Mouse (Mus musculus) megakaryocyte, embryonic 14.5 days (primary cell): ENCODE measurements around the gene Avil. TPM values are rescaled to one million over a fixed set of nuclear protein-coding genes. Genes with fewer than 3 reads are reported as not detected.

Experiments used
- H3K27me3 ChIP-seq: replicated peaks from 2 replicates; pipeline ENCODE3; 2012; ENCODE audit warnings: inconsistent platforms
- H3K36me3 ChIP-seq: replicated peaks from 2 replicates; pipeline ENCODE3; 2012; ENCODE audit warnings: low read length, inconsistent platforms, mixed read lengths
- H3K4me1 ChIP-seq: 2 replicates; pipeline ENCODE4 v1.6.1; 2012; ENCODE audit warnings: inconsistent platforms
- H3K4me3 ChIP-seq: replicated peaks from 2 replicates; pipeline ENCODE3; 2012; ENCODE audit warnings: moderate library complexity, mild to moderate bottlenecking, inconsistent platforms
- H3K9me3 ChIP-seq: 2 replicates; pipeline ENCODE4 v1.6.1; 2012; ENCODE audit warnings: inconsistent platforms
- FLI1 ChIP-seq: IDR thresholded peaks from 2 replicates; pipeline ENCODE4 v1.6.1; 2012; ENCODE audit warnings: low read length, inconsistent platforms, mixed read lengths
- GATA1 ChIP-seq: IDR thresholded peaks from 3 replicates; pipeline ENCODE4 v1.6.1; 2012; ENCODE audit warnings: mixed read lengths, low read length, inconsistent platforms, borderline replicate concordance
- polyA plus RNA-seq: library from polyadenylated mRNA; stranded (reverse); fragments of >175 nt; gene quantifications from 2 replicates; pipeline ENCODE4 v1.2.3, GENCODE M21; 2012; ENCODE audit warnings: low replicate concordance; ENCODE audit not compliant: insufficient read depth

Gene Avil
- polyA plus RNA-seq, 1 experiment: 0.70 TPM

DNA sequence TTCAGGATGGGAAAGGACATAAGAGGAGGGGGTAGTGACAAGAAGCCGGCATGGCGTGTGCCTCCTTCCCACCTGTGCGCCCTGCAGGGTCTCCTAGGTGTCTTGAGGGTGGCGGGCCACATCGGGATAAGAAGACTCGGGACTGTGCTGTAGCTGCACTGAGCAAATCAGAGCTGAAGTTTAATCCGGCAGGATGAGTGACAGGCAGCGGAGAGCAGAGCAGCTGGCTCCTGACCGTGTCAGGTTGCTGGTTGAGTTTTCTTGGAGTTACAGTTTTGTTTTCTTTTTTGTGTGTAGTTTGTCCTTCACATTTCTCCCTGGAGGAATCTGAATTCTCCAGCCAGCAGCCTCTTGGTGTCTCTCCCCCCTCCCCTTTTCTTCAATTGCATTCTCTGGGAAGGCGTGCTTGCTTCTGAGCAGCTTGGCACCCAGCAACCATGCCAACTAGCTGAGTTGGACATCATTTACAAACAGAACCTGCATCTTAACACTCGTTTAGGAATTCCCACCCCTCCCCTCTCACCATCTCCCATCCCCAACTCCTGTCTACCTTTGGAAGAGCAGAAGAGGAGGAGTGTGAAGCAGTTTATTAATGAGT, 19.5 kb upstream of the Avil start:
- peaks cover 4% of the 10 kb centered on the region for H3K27me3 ChIP-seq
- peaks cover 53% of the 10 kb centered on the region for H3K36me3 ChIP-seq
- no peak for TF ChIP-seq FLI1
- no peak for TF ChIP-seq GATA1
- H3K9me3 ChIP-seq: no peaks in the 10 kb centered on the region
- peak overlapping the region; percentile 94 for H3K4me3 ChIP-seq
- H3K4me1 ChIP-seq: peaks cover 74% of the 10 kb centered on the region

DNA sequence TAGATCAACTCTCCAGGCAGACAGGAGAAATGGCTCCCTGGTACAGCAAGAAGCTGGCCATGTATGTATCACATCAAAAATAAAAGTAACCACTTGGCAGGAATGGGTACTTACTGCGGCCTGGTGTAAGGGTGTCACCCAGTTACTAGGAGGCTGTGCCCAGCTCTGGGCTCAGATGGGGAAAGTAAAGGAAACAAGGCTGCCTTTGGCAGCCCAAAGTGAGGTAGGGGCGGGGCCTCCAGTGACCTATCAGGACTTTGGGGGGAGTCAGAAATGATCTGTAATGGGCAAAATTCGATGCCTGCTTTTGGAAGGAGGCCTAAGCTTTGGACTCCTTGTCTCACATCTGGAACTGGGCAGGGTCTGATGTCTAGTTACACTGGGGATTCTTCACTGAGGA, 18.8 kb upstream of the Avil start:
- peak overlapping the region; percentile 83 for H3K4me3 ChIP-seq

DNA sequence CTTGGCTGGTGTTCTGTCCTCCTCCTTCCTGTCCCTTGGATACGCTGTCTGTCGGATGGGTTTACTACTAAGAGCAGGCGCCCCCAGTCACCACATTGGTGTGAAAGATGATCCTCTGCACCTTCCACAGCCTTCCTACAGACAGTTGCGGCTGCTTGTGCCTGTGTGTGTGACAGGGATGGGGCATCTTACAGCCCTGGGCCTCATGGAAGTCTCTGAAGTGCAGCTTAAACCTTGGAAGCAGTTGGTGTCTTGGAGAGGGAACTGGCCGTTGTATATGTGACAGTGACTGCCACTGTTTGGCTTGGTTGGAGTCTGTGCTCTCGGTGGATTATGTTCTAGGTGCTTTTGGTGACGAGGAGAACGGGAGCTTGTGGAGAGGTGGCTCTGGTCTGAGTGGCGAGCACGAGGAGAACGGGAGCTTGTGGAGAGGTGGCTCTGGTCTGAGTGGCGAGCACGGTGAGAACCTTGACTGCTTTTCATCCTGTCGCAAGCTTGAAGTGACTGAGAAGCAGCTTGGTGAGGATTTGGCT, 17.2 kb upstream of the Avil start:
- Histone ChIP-seq H3K36me3 (peaks cover 72% of the 10 kb centered on the region), H3K4me3 (peak overlapping the region; percentile 76), H3K9me3 (no peaks in the 10 kb centered on the region), H3K4me1 (peaks cover 85% of the 10 kb centered on the region), H3K27me3 (no peaks in the 10 kb centered on the region)
- no peak for TF ChIP-seq FLI1
- TF ChIP-seq GATA1: no peak

More for the DNA sequence above, 18.8 kb upstream of the Avil start:
- Histone ChIP-seq H3K4me1 (peaks cover 77% of the 10 kb centered on the region), H3K27me3 (no peaks in the 10 kb centered on the region), H3K36me3 (peaks cover 60% of the 10 kb centered on the region), H3K9me3 (no peaks in the 10 kb centered on the region)
- no peak for TF ChIP-seq GATA1
- no peak for TF ChIP-seq FLI1

DNA sequence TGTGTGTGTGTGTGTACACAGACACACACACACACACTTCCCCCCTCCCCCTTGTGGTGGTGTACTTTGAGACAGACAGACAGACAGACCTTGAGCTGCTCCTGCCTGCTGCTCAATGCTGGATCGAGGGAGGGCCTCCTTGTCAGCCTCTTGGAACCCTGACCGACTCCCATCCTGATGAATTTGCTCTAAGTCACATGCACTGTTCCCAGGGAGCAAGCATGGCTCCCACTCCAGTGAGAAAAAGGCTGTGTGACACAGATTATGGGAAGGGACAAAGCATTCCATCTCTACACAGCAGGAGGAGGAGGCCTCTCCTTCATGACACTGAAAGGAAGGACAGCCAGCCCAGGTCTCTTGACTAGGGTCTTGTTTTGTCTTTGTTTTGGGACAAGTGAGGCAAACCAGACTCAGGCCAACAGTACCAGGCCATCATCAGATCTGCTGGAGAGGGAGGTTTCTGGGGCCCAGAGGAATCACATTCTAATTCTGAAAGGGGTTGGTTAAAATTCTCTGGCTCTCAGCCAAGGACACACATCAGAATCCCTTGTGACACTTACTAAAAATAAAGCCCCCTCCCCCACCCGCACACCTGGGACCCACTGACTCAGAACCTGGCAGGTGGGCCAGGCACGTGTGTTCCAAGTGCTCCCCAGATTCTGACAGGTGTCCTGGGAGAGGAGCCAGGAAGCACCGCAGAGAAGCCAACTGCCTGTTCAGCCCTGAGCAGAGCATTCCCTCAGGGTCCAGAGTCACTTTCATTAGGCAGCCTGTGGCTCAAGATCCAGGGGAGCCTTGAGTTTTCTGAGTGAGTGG, 16.1 kb upstream of the Avil start:
- peaks cover 97% of the 10 kb centered on the region for H3K4me1 ChIP-seq
- TF ChIP-seq FLI1 (no peak), GATA1 (no peak)
- peaks cover 79% of the 10 kb centered on the region for H3K36me3 ChIP-seq
- peak overlapping the region; percentile 76 for H3K4me3 ChIP-seq
- H3K9me3 ChIP-seq: no peaks in the 10 kb centered on the region
- no peaks in the 10 kb centered on the region for H3K27me3 ChIP-seq

DNA sequence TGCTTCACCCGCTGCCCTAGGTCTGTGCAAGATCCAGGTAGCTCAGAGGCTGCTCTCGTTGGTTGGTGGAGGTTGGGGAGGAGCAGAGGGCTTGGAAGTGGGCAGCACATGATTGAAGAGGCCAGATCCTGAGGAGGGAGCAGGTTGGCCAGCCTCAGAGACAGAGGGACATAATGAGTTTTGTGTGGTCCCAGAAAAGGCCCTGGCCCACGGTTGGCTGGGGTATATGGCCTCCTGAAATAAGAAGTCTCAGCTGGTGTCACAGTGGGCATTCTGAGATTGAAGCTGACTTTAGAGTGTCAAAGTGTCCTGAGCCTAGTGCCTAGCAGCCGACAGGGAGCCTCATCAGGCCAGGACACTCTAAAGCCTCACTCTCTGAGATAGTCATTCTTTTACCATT, 15.4 kb upstream of the Avil start:
- TF ChIP-seq FLI1 (no peak), GATA1 (no peak)
- Histone ChIP-seq H3K9me3 (no peaks in the 10 kb centered on the region), H3K4me1 (peaks cover 99% of the 10 kb centered on the region)

DNA sequence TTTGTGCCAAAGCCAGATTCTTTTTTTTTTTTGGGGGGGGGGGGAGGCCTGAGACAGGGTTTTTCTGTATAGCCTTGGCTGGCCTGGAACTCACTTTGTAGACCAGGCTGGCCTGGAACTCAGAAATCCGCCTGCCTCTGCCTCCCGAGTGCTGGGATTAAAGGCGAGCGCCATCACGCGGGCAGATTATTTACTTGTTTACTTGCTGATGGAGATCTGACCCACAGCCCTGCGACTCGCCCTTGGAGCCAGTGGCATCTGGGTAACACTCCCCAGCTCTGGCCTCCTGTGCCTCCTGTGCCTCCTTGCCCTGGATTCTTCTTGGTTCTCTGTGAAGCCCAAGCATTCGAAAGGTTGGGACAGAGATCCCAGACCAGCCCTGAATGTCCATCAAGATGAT, 14.9 kb upstream of the Avil start:
- H3K9me3 ChIP-seq: no peaks in the 10 kb centered on the region

More for the DNA sequence above, 15.4 kb upstream of the Avil start:
- Histone ChIP-seq H3K27me3 (no peaks in the 10 kb centered on the region), H3K4me3 (no peak overlapping the region), H3K36me3 (peaks cover 79% of the 10 kb centered on the region)

DNA sequence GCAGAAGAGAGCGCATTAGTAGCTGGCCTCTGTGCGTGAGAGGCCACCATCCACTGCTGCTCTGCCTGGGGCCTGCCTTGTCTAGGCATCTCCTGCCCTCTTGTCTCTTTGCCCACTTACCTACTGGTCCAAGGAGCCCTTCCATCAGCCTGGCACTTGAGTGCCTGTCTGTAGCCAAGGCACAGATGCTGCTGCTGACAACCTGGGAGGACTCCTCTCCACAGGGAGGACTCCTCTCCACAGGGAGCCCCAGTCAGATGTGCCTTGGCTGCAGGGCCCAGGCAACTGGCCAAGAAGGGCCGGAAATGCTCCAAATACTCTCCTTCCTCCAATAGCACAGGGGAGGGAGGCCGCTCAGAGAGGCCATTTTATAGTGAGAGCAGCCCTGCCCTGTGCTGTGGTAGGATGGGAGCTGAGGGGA, 14.0 kb upstream of the Avil start:
- H3K4me3 ChIP-seq: peak overlapping the region; percentile 83
- TF ChIP-seq GATA1: no peak
- no peak for TF ChIP-seq FLI1
- H3K27me3 ChIP-seq: no peaks in the 10 kb centered on the region
- H3K36me3 ChIP-seq: peaks cover 79% of the 10 kb centered on the region
- peaks cover 99% of the 10 kb centered on the region for H3K4me1 ChIP-seq
- H3K9me3 ChIP-seq: no peaks in the 10 kb centered on the region

More for the DNA sequence above, 14.9 kb upstream of the Avil start:
- TF ChIP-seq FLI1 (no peak), GATA1 (no peak)
- no peaks in the 10 kb centered on the region for H3K27me3 ChIP-seq
- peaks cover 99% of the 10 kb centered on the region for H3K4me1 ChIP-seq
- peaks cover 77% of the 10 kb centered on the region for H3K36me3 ChIP-seq
- H3K4me3 ChIP-seq: peak overlapping the region; percentile 50

DNA sequence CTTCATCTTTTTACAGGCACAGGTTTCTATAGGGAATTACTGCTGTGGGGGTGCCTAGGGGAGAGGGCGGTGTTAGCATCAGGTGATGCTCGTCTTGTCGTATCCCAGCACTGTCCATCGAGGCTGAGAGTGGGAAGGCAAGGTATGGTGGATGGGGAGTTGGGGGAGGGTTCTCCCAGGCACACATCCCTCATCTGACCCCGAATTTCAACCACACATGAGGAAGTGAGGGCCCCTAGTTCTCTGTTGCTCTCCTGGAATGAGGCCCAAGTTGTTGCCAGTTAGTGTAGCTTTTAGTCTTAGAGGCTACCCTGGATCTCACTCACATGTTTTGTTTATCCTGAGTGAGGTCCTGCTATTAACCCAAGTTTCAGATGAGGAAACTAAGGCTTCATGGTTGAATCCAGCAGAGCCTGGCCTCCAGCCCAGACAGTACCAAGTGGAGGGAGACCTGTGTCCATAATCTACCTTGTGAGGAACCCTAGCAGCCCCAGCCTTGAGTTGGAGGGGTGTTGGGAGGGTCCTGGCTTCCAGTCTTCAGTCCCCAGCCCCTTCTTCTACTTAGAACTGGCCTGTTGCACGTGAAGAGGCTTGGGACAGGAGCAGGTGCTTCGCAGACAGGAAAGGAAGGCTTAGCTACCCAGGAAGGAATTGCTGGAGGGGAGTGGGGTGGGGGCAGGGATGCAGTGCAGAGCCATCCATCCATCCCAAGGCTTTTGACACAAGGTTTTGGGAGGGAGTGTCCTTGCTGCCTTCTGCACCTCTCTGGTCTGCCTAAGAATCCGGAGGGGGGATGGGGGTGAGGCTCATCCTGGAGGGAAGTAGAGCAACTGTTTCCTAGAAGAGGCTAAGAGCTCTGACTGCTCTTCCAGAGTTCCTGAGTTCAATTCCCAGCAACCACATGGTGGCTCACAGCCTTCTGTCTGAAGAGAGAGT, 13.1 kb upstream of the Avil start:
- Histone ChIP-seq H3K4me3 (peak overlapping the region; percentile 81), H3K4me1 (peaks cover 99% of the 10 kb centered on the region), H3K36me3 (peaks cover 79% of the 10 kb centered on the region), H3K27me3 (no peaks in the 10 kb centered on the region), H3K9me3 (no peaks in the 10 kb centered on the region)
- TF ChIP-seq GATA1 (no peak), FLI1 (no peak)

DNA sequence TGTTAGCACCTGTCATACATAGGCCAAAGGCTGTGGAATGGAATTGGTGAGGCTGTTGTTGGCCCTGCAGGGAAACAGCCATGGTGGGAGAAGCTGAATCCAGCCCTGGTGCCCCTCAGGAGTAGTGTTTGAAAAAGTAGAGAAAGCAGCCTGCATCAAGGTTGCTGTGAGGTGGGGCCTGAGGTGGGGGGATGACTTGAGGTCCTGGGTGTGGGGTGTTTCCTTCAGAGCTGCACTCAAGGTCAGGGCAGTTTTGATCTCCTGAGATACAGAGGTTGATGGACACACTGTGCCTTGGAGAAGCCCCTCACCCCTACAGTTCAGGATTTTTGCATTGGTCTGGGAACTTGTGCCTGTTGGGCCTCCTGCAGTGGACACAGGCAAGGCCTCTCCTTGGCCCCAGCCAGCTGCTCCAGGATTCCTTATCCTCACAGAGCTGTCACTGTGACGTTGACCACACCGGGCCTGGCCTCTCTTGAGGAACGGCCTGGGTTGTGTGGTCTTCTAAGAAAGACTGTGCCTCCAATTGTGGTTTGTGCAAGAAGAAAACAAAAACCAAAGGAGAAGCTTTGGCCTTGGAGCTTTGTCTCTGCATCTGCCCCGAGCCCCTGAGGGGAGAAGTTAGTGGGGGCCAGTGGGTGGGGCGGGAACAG, 11.9 kb upstream of the Avil start:
- H3K36me3 ChIP-seq: peaks cover 79% of the 10 kb centered on the region
- H3K27me3 ChIP-seq: no peaks in the 10 kb centered on the region
- TF ChIP-seq GATA1: no peak
- TF ChIP-seq FLI1: no peak
- H3K4me1 ChIP-seq: peaks cover 93% of the 10 kb centered on the region
- no peaks in the 10 kb centered on the region for H3K9me3 ChIP-seq
- peak overlapping the region; percentile 80 for H3K4me3 ChIP-seq
